Mouse (Mus musculus) heart, postnatal 0 days (tissue): ENCODE results near the gene Dhdds.

ENCODE experiments used
- CTCF ChIP-seq: IDR thresholded peaks from 2 replicates; pipeline ENCODE4 v1.5.1; 2016; ENCODE audit warnings: antibody characterized with exemption, control low read depth, low read depth
- EP300 ChIP-seq: IDR thresholded peaks from 2 replicates; pipeline ENCODE4 v1.6.1; 2016; ENCODE audit warnings: antibody characterized with exemption, low read depth

- TF ChIP-seq CTCF (no peak), EP300 (no peak)
Measured at GRCm38 (mm10) chr4:133943791-133944190, 56.9 kb downstream of the Dhdds start.
